In genomic region chr3:116966225-116966624, GRCm38 (mm10) we compare ENCODE assay signal across 8 mouse cellular contexts. TPM values are rescaled to one million over a fixed set of nuclear protein-coding genes. Genes with fewer than 3 reads are reported as not detected.
DNase-seq lines count a peak whose midpoint lies in the region; ATAC-seq and TF ChIP-seq lines count a peak whose summit lies in the region.
"Had no signal": no experiment of that assay in that cellular context is flagged by ENCODE, and none has a peak within 500 bp of the region (broad histone marks: within the 10 kb centered on the region; RNA-seq: fewer than 3 reads in every experiment).

No protein-coding gene starts in this region.

- peak; percentile 28 for DNase-seq in WW6 (ENCODE audit: low read depth, low spot score)
- peak; percentile 69 for DNase-seq in forebrain, postnatal 0 days
- peak; percentile 50 to 63 for DNase-seq in left cerebral cortex, adult 18-20 months (ENCODE audit: low spot score in 2 of 2)
- peak; percentile 77 for DNase-seq in midbrain, embryonic 14.5 days
- DNase-seq in cerebellum, postnatal 36 days = no peak

- 14% methylated on average over 4 of the region's 4 CpGs for WGBS in forebrain, postnatal 0 days
- 23% methylated on average over 4 of the region's 4 CpGs for WGBS in hindbrain, embryonic 13.5 days
- WGBS in midbrain, embryonic 14.5 days = 24% methylated on average over 4 of the region's 4 CpGs

- peak overlapping the region; percentile 16; the same call in 1 of the 2 replicates for H3K4me2 ChIP-seq in forebrain, postnatal 0 days (ENCODE audit: low read depth)
- no peak overlapping the region for H3K4me2 ChIP-seq in hindbrain, embryonic 13.5 days
- no peak overlapping the region for H3K4me2 ChIP-seq in midbrain, embryonic 14.5 days (ENCODE audit: low read length)

- no peak overlapping the region for H3K4me3 ChIP-seq in E14TG2a.4 (replicated peaks; ENCODE audit: low read length)
- no peak overlapping the region for H3K4me3 ChIP-seq in forebrain, postnatal 0 days (ENCODE audit: low read depth, low read length)
- H3K4me3 ChIP-seq in hindbrain, embryonic 13.5 days = no peak overlapping the region
- H3K4me3 ChIP-seq in midbrain, embryonic 14.5 days (replicated peaks; ENCODE audit: low read depth, low read length) = no peak overlapping the region

- ATAC-seq in forebrain, postnatal 0 days = peak; percentile 88
- ATAC-seq in hindbrain, embryonic 13.5 days (ENCODE audit: low FRiP score) = peak; percentile 72
- ATAC-seq in midbrain, embryonic 14.5 days (ENCODE audit: low FRiP score, low TSS enrichment) = peak; percentile 68; the same call in 1 of the 2 replicates

- no peak overlapping the region for H3K9ac ChIP-seq in forebrain, postnatal 0 days
- H3K9ac ChIP-seq in hindbrain, embryonic 13.5 days = no peak overlapping the region
- no peak overlapping the region for H3K9ac ChIP-seq in midbrain, embryonic 14.5 days (replicated peaks; ENCODE audit: low read length)

- peak; percentile 29 for TF ChIP-seq CTCF in E14TG2a.4 (conservative IDR thresholded peaks at IDR 0.05; ENCODE audit: low read length)
- peak; percentile 74 for TF ChIP-seq CTCF in forebrain, postnatal 0 days (IDR thresholded peaks at IDR 0.05; ENCODE audit: low read depth)

- no peaks in the 10 kb centered on the region for H3K9me3 ChIP-seq in E14TG2a.4 (ENCODE audit: low read length)
- H3K9me3 ChIP-seq in forebrain, postnatal 0 days (ENCODE audit: low read length) = no peaks in the 10 kb centered on the region
- H3K9me3 ChIP-seq in hindbrain, embryonic 13.5 days = no peaks in the 10 kb centered on the region
- H3K9me3 ChIP-seq in midbrain, embryonic 14.5 days (ENCODE audit: control insufficient read depth, low read length) = no peaks in the 10 kb centered on the region

- H3K27ac ChIP-seq in forebrain, postnatal 0 days (ENCODE audit: low read depth, low read length) = no peak overlapping the region; the same call in 1 of the 2 replicates
- H3K27ac ChIP-seq in hindbrain, embryonic 13.5 days = no peak overlapping the region
- H3K27ac ChIP-seq in midbrain, embryonic 14.5 days (replicated peaks; ENCODE audit: low read depth, low read length) = no peak overlapping the region

- H3K36me3 ChIP-seq in E14TG2a.4 (ENCODE audit: insufficient read depth, low read length) = no peaks in the 10 kb centered on the region
- no peaks in the 10 kb centered on the region for H3K36me3 ChIP-seq in forebrain, postnatal 0 days (ENCODE audit: insufficient read depth)
- no peaks in the 10 kb centered on the region for H3K36me3 ChIP-seq in hindbrain, embryonic 13.5 days
- H3K36me3 ChIP-seq in midbrain, embryonic 14.5 days (ENCODE audit: control insufficient read depth, insufficient read depth, low read length) = no peaks in the 10 kb centered on the region

- H3K4me1 ChIP-seq in E14TG2a.4 (replicated peaks; ENCODE audit: low read depth, low read length) = peaks cover 14% of the 10 kb centered on the region
- no peaks in the 10 kb centered on the region; the same call in 1 of the 2 replicates for H3K4me1 ChIP-seq in forebrain, postnatal 0 days (ENCODE audit: insufficient read depth)
- peaks cover 9% of the 10 kb centered on the region for H3K4me1 ChIP-seq in hindbrain, embryonic 13.5 days (replicated peaks)
- H3K4me1 ChIP-seq in midbrain, embryonic 14.5 days (ENCODE audit: control insufficient read depth, insufficient read depth, low read length) = peaks cover 17% of the 10 kb centered on the region

- H3K27me3 ChIP-seq in E14TG2a.4 (ENCODE audit: insufficient read depth, low read length) = peaks cover 14% of the 10 kb centered on the region
- H3K27me3 ChIP-seq in forebrain, postnatal 0 days (ENCODE audit: insufficient read depth, low read length) = no peaks in the 10 kb centered on the region
- 0 out of 2 replicates have a peak, but pooled peaks cover 3% of the 10 kb centered on the region for H3K27me3 ChIP-seq in hindbrain, embryonic 13.5 days
- H3K27me3 ChIP-seq in midbrain, embryonic 14.5 days (ENCODE audit: control insufficient read depth, insufficient read depth, low read length) = no peaks in the 10 kb centered on the region

RNA-seq across cellular contexts. Expression of gene 4930455H04Rik, which starts 1.8 kb away (rescaled TPM):
- not detected in 2 replicates for total RNA-seq in forebrain, postnatal 0 days (2014; rRNA removed)
- not detected in 2 replicates for polyA plus RNA-seq in forebrain, postnatal 0 days (2015; fragmentation: Nextera tagmentation; extraction: Ambion mirVana)
- not detected in 2 replicates for polyA plus RNA-seq in hindbrain, embryonic 13.5 days (2015; fragmentation: Nextera tagmentation; extraction: Ambion mirVana)
- total RNA-seq in left cerebral cortex, adult 18-20 months (2021) = not detected
- not detected in 2 replicates for polyA plus RNA-seq in midbrain, embryonic 14.5 days (2014; fragmentation: Nextera tagmentation; extraction: Ambion mirVana)
- total RNA-seq: layer of hippocampus, postnatal 10 days had no signal

RNA-seq across cellular contexts. Expression of gene Palmd, which starts 2.6 kb away (rescaled TPM):
- total RNA-seq in forebrain, postnatal 0 days (2014; rRNA removed) = 6.3 and 6.9 TPM in 2 replicates
- 8.8 and 11.7 TPM in 2 replicates for polyA plus RNA-seq in forebrain, postnatal 0 days (2015; fragmentation: Nextera tagmentation; extraction: Ambion mirVana)
- polyA plus RNA-seq in hindbrain, embryonic 13.5 days (2015; fragmentation: Nextera tagmentation; extraction: Ambion mirVana) = 7.5 and 7.8 TPM in 2 replicates
- total RNA-seq in left cerebral cortex, adult 18-20 months (2021) = 10 to 100 TPM; 18.6 to 19.0 TPM
- polyA plus RNA-seq in midbrain, embryonic 14.5 days (2014; fragmentation: Nextera tagmentation; extraction: Ambion mirVana) = 7.3 and 11.5 TPM in 2 replicates

Comparison
In these comparisons a context has a peak if more than half of its experiments do, and no peak if none do; other contexts are left out.
1. DNase-seq: peak in WW6 (single experiment), forebrain, postnatal 0 days (single experiment), left cerebral cortex, adult 18-20 months (2 of 2) and midbrain, embryonic 14.5 days (single experiment); none in cerebellum, postnatal 36 days (0 of 2).
2. Peak in every context shown above with its lines, with median percentiles within 50 percentile points of each other: ATAC-seq.